Mouse (Mus musculus) left cerebral cortex, adult 2 months (tissue): ENCODE data around the gene Tspoap1. TPM values are rescaled to one million over a fixed set of nuclear protein-coding genes. Genes with fewer than 3 reads are reported as not detected.

ENCODE experiments used
- DNase-seq, 2 experiments: peaks; one replicate each; pipeline ENCODE4 v3.0.0; 2021 to 2022; ENCODE audit warnings: low spot score in 2 of 2, mixed read lengths in 1 of 2; ENCODE audit errors: extremely low spot score in 1 of 2
- H3K27ac ChIP-seq: fragments of 200-600 bp; 2 replicates; pipeline ENCODE4 v1.8.1; 2022
- H3K4me3 ChIP-seq: fragments of 200-600 bp; 2 replicates; pipeline ENCODE4 v1.8.1; 2022
- CTCF ChIP-seq: fragments of 200-600 bp; IDR thresholded peaks from 2 replicates; pipeline ENCODE4 v1.8.1; 2022; ENCODE audit warnings: antibody characterized with exemption, mild to moderate bottlenecking, moderate library complexity
- intact Hi-C: fragments of 180-260 bp; cut with DNase I; formaldehyde crosslinking; loops from one replicate; pipeline ENCODE4 v1.15.1; 2025
- total RNA-seq, 2 experiments: library from RNA; stranded (reverse); gene quantifications; 2 replicates each; pipeline ENCODE4 v1.2.3; 2021

Tspoap1 gene
- total RNA-seq, 2 experiments from 2014 or later, result 190 to 202 TPM

- intact Hi-C loops, result loop anchor here (2.0 to 5.0 kb wide), 4 partner anchors 101 to 166 kb away; partner anchors contain the start of genes Hsf5, Olfr464 and Rnf43
- TF ChIP-seq CTCF, result no peak
- peak; percentile 82 to 83 for DNase-seq
- Histone ChIP-seq H3K27ac (peak overlapping the region; percentile 92), H3K4me3 (peak overlapping the region; percentile 75)
Measured at GRCm38 (mm10) chr11:87763511-87763987, 3.2 kb downstream of the Tspoap1 start.

DNA sequence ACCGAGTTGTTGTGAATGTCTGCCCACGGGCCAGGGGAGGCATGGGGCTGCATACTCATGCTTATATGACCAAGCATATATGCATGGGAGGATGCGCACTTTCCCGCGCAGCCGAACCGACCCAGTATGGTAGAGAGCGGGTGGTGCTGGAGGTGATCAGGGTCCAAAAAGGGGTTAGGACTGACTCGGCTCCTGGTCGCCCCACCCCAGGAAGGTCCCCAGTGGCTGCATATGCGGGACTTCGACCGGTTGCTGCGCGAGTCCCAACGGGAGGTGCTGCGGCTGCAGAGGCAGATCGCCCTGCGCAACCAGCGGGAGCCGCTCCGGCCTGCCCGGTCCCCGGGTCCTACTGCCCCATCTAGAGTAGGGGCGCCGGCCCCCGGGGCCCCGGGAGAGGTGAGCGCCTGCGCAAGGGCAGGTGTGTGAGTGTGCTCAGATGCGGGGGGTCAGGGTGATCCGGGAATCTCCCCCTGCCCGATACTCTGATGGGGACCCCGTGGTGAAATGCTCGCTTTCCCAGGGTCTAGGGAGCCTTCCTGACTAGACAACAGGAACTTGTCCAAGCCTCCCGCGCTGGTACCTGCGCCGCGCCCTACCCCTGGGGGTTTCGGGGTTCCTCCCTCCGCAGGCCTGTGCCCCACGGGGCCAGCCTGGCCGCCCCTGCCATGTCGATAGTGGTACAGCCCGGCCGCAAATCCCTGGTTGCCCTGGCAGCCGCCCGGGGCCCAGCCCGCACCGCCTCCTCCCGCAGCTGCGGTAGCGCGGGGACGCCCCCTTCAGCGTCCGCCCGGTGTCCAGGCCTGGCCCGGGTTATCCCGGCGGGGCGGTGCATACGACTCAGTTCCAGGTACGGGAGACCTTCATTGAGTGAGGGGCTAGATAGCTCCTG lies 3.9 kb downstream of the Tspoap1 start:
- TF ChIP-seq CTCF, result no peak
- H3K4me3 ChIP-seq, result peak overlapping the region; percentile 75
- intact Hi-C loops, result loop anchor here (2.0 to 5.0 kb wide), 4 partner anchors 101 to 167 kb away; partner anchors contain the start of genes Hsf5, Olfr464 and Rnf43

GRCm38 (mm10) chr11:87768745-87769144 lies 8.4 kb downstream of the Tspoap1 start:
- no peak overlapping the region for H3K4me3 ChIP-seq
- intact Hi-C loops, result no loop called here
- no peak for DNase-seq

More for the DNA sequence above, 3.9 kb downstream of the Tspoap1 start:
- H3K27ac ChIP-seq, result peak overlapping the region; percentile 92
- peak; percentile 63 to 64 for DNase-seq

GRCm38 (mm10) chr11:87770989-87771388 lies 10.6 kb downstream of the Tspoap1 start:
- intact Hi-C loops, result loop anchor here (1.0 kb wide), 1 partner anchor 109 kb away; the partner anchor contains the start of gene Rnf43
- H3K27ac ChIP-seq, result no peak overlapping the region
- TF ChIP-seq CTCF, result peak; percentile 95
- peak; percentile 69 to 75 for DNase-seq
- H3K4me3 ChIP-seq, result no peak overlapping the region

More at GRCm38 (mm10) chr11:87768745-87769144, 8.4 kb downstream of the Tspoap1 start:
- H3K27ac ChIP-seq, result no peak overlapping the region
- no peak for TF ChIP-seq CTCF

DNA sequence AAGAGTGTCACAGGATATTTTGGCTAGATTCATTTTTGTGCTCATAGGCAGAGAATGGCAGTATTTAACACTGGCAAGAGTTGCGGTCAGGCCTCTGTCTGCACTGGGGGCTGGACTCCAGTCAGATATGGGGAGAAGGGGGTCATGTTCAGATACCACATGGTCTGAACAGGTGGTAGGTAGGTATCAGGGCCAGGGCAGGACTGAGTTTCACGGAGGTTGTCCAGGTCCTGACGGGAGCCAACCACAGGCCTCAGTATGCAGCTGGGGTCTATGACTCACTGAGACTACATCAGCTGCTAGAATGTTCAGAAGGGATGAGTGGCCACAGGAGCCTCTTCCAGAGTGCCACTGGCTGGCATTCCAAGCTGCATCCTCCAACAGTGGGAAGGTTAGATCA lies 12.0 kb downstream of the Tspoap1 start:
- intact Hi-C loops, result no loop called here
- Histone ChIP-seq H3K27ac (no peak overlapping the region), H3K4me3 (no peak overlapping the region)
- DNase-seq, result no peak
- TF ChIP-seq CTCF, result no peak

DNA sequence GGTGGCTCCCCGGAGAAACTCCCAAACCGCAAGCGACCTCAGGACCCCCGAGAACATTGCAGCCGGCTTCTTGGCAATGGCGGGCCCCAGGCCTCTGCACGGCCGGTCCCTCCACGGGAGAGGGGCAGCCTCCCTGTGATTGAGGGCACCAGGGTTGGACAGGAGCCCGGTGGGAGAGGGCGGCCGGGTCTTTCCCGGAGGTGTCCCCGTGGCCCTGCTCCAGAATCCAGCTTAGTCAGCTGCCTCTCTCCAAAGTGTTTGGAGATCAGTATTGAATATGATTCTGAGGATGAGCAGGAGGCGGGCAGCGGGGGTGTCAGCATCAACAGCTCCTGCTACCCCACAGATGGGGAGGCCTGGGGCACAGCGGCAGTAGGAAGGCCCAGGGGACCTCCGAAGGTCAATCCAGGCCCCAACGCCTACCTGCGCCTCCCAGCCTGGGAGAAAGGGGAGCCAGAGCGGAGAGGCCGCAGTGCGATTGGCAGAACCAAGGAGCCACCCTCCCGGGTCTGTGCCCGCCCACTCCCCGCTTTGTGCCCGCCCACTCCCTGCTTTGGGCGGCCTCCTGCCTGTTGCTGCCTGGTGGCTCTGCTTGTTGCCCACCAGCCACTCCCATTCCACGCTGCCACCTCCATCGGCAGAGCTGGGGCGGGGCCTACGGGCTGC lies 17.9 kb downstream of the Tspoap1 start:
- peak; percentile 65 to 68 for DNase-seq
- TF ChIP-seq CTCF, result no peak
- intact Hi-C loops, result no loop called here
- no peak overlapping the region for H3K27ac ChIP-seq
- H3K4me3 ChIP-seq, result peak overlapping the region; percentile 22; the same call in 1 of the 2 replicates

GRCm38 (mm10) chr11:87778915-87779314 lies 18.6 kb downstream of the Tspoap1 start:
- no peak overlapping the region for H3K27ac ChIP-seq
- no peak for TF ChIP-seq CTCF
- H3K4me3 ChIP-seq, result no peak overlapping the region
- DNase-seq, result no peak
- intact Hi-C loops, result no loop called here

DNA sequence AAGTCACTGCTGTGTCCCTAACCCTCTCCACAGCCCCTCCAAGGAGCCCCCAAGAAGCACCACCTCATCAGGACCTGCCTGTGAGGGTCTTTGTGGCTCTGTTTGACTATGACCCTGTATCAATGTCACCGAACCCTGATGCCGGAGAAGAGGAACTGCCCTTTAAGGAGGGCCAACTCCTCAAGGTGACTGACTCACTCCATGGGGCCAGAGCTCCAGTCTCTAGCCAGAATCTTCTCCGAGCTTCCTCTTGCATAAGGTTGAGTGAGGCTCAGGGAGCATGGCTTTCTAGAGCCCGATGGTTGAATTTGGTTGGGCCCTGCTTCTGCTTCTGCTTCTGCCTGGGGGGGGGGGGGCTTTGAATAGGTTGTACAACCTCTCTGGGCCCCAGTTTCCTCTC lies 19.1 kb downstream of the Tspoap1 start:
- Histone ChIP-seq H3K27ac (no peak overlapping the region), H3K4me3 (no peak overlapping the region)
- DNase-seq, result no peak
- intact Hi-C loops, result no loop called here
- TF ChIP-seq CTCF, result no peak

DNA sequence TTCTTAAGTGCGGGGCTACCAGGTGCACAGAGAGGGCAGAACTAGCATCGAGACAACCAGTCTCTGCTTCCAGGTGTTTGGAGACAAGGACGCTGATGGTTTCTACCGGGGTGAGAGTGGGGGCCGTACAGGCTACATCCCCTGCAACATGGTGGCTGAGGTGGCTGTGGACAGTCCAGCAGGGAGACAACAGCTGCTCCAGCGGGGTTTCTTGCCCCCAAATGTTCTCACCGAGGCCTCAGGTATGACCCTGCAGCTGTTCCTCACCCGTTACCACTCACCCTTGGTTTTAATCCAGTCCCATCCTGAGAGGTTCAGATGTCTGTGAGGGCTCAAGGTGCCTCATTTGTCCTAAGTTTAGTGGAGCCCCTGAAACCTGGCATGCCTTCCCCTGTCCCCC lies 19.8 kb downstream of the Tspoap1 start:
- H3K4me3 ChIP-seq, result no peak overlapping the region
- intact Hi-C loops, result no loop called here
- no peak for TF ChIP-seq CTCF
- no peak for DNase-seq
- H3K27ac ChIP-seq, result no peak overlapping the region

GRCm38 (mm10) chr11:87790088-87790487 lies 29.7 kb downstream of the Tspoap1 start:
- no peak for DNase-seq
- intact Hi-C loops, result no loop called here
- TF ChIP-seq CTCF, result no peak
- no peak overlapping the region for H3K27ac ChIP-seq
- H3K4me3 ChIP-seq, result no peak overlapping the region

GRCm38 (mm10) chr11:87793460-87793859 lies 33.1 kb downstream of the Tspoap1 start, which contains the start of gene Mpo:
TSS of gene Mpo (plus strand) at chr11:87793581.
- intact Hi-C loops, result no loop called here

More at GRCm38 (mm10) chr11:87793460-87793859, 33.1 kb downstream of the Tspoap1 start, which contains the start of gene Mpo:
- H3K4me3 ChIP-seq, result no peak within 1 kb of the TSS
- no peak for DNase-seq
- no peak within 1 kb of the TSS for H3K27ac ChIP-seq
- no peak for TF ChIP-seq CTCF
